Mouse (Mus musculus) MEL (cell line): ENCODE results near the gene Hist1h2be. TPM values are rescaled to one million over a fixed set of nuclear protein-coding genes. Genes with fewer than 3 reads are reported as not detected.

Experiments
- DNase-seq: peaks from one replicate; pipeline ENCODE4 v3.0.0; 2011; ENCODE audit warnings: low read depth, low spot score
- H3K27ac ChIP-seq: 2 replicates; pipeline ENCODE4 v1.5.1; 2012; ENCODE audit warnings: low read depth, mild to moderate bottlenecking, control low read depth, low read length, moderate library complexity; ENCODE audit not compliant: control insufficient read depth
- H3K27me3 ChIP-seq, 2 experiments: fragments of 150-350 bp in 1 of 2; sonication (generic) in 1 of 2; 2 replicates each; pipeline ENCODE4 v1.6.1; 2012; ENCODE audit warnings: low read length in 2 of 2, mild to moderate bottlenecking in 2 of 2, improper control_type of control experiment in 1 of 2, moderate library complexity in 1 of 2; ENCODE audit not compliant: insufficient read depth in 2 of 2, control insufficient read depth in 1 of 2
- H3K36me3 ChIP-seq, 2 experiments: 2 replicates each; pipeline ENCODE4 v1.6.1; 2012 to 2014; ENCODE audit warnings: low read length in 2 of 2, improper control_type of control experiment in 1 of 2, inconsistent platforms in 1 of 2, mild to moderate bottlenecking in 1 of 2; ENCODE audit not compliant: insufficient read depth in 2 of 2, control insufficient read depth in 1 of 2
- H3K4me1 ChIP-seq, 2 experiments: fragments of 150-350 bp in 1 of 2; sonication (generic) in 1 of 2; 2 replicates each; pipeline ENCODE4 v1.6.1; 2012; ENCODE audit warnings: low read length in 2 of 2, improper control_type of control experiment in 1 of 2, mild to moderate bottlenecking in 1 of 2; ENCODE audit not compliant: insufficient read depth in 2 of 2, control insufficient read depth in 1 of 2
- H3K4me3 ChIP-seq, 2 experiments: fragments of 150-350 bp in 1 of 2; sonication (generic) in 1 of 2; 2 replicates each; pipeline ENCODE4 v1.5.1; 2012; ENCODE audit warnings: low read depth in 2 of 2, low read length in 2 of 2, mild to moderate bottlenecking in 2 of 2, moderate library complexity in 2 of 2, control low read depth in 1 of 2, improper control_type of control experiment in 1 of 2; ENCODE audit not compliant: control insufficient read depth in 1 of 2, insufficient read depth in 1 of 2
- H3K79me2 ChIP-seq: 2 replicates; pipeline ENCODE4 v1.6.1; 2012; ENCODE audit warnings: mild to moderate bottlenecking, low read length, moderate library complexity; ENCODE audit not compliant: control insufficient read depth, poor library complexity, insufficient read depth
- H3K9ac ChIP-seq: 2 replicates; pipeline ENCODE4 v1.6.1; 2012; ENCODE audit warnings: low read depth, mild to moderate bottlenecking, control low read depth, low read length, moderate library complexity; ENCODE audit not compliant: control insufficient read depth, poor library complexity, severe bottlenecking
- H3K9me3 ChIP-seq: fragments of 150-350 bp; sonication (generic); replicated peaks from 2 replicates; pipeline ENCODE4 v1.6.1; 2012; ENCODE audit warnings: mild to moderate bottlenecking, low read length, improper control_type of control experiment, moderate library complexity; ENCODE audit not compliant: insufficient read depth
- CHD2 ChIP-seq: IDR thresholded peaks from 2 replicates; pipeline ENCODE4 v1.6.1; 2011; ENCODE audit warnings: low read length, improper control_type of control experiment
- MEF2A ChIP-seq: IDR thresholded peaks from 2 replicates; pipeline ENCODE4 v1.6.1; 2014; ENCODE audit warnings: low read depth, mild to moderate bottlenecking, inconsistent platforms, low read length, improper control_type of control experiment; ENCODE audit not compliant: poor library complexity, insufficient replicate concordance, severe bottlenecking; ENCODE audit errors: extremely low read depth
- POLR2A ChIP-seq, 2 experiments: IDR thresholded peaks; 2 replicates each; pipeline ENCODE4 v1.6.1; 2011 to 2012; ENCODE audit warnings: low read length in 2 of 2, mild to moderate bottlenecking in 2 of 2, control low read depth in 1 of 2, improper control_type of control experiment in 1 of 2, low read depth in 1 of 2, moderate library complexity in 1 of 2; ENCODE audit not compliant: control insufficient read depth in 1 of 2, insufficient read depth in 1 of 2, poor library complexity in 1 of 2
- POLR2AphosphoS5 ChIP-seq: IDR thresholded peaks from 2 replicates; pipeline ENCODE4 v1.6.1; 2012; ENCODE audit warnings: low read depth, borderline replicate concordance, mild to moderate bottlenecking, inconsistent platforms, low read length, moderate library complexity, mixed read lengths
- TAL1 ChIP-seq: IDR thresholded peaks from 2 replicates; pipeline ENCODE4 v1.6.1; 2012; ENCODE audit warnings: mild to moderate bottlenecking, inconsistent platforms, low read length, moderate library complexity, mixed read lengths
- TBP ChIP-seq: IDR thresholded peaks from 2 replicates; pipeline ENCODE4 v1.8.0; 2011; ENCODE audit warnings: low read depth, low read length, improper control_type of control experiment
- UBTF ChIP-seq: IDR thresholded peaks from 2 replicates; pipeline ENCODE4 v1.6.1; 2012; ENCODE audit warnings: low read depth, mild to moderate bottlenecking, inconsistent platforms, low read length, improper control_type of control experiment, moderate library complexity, borderline replicate concordance; ENCODE audit not compliant: insufficient read depth
- ZNF384 ChIP-seq: IDR thresholded peaks from 2 replicates; pipeline ENCODE4 v1.6.1; 2012; ENCODE audit warnings: low read depth, mild to moderate bottlenecking, inconsistent platforms, low read length, improper control_type of control experiment
- polyA plus RNA-seq, 2 experiments: library from polyadenylated mRNA; stranded (reverse) in 1 of 2; unstranded in 1 of 2; fragments of >175 nt in 1 of 2; fragments of >200 nt in 1 of 2; gene quantifications; 2 replicates each; pipeline versions ENCODE4 v1.2.1 to v1.2.4; 2012; ENCODE audit warnings: low replicate concordance in 2 of 2, low read depth in 1 of 2; ENCODE audit not compliant: insufficient read length in 2 of 2, insufficient read depth in 1 of 2, missing spikeins in 1 of 2
- total RNA-seq: library from RNA; depleted of rRNA; stranded (reverse); fragments of 300-350 nt; gene quantifications from 2 replicates; pipeline ENCODE4 v1.2.3, GENCODE M21; 2012

Hist1h2be gene
- total and polyA plus RNA-seq, 3 experiments, result 0.49 to 237 TPM; not detected in 1

GRCm38 (mm10) chr13:23582219-23583056, 38.5 kb downstream of the Hist1h2be start:
- Histone ChIP-seq H3K36me3 (peaks cover 0 to 45% of the 10 kb centered on the region in 2 experiments; a peak in 2 of 4 replicates), H3K27me3 (no peaks in the 10 kb centered on the region), H3K9ac (peak overlapping the region; percentile 80), H3K4me3 (peak overlapping the region in 1 of 2 experiments; percentile 21; a peak in 1 of 4 replicates), H3K79me2 (no peaks in the 10 kb centered on the region; the same call in 1 of the 2 replicates)
- TF ChIP-seq POLR2A (IDR thresholded peaks at IDR 0.05; ENCODE audit: control insufficient read depth in 1 of 2, insufficient read depth in 1 of 2, low read depth in 1 of 2, low read length in 2 of 2, poor library complexity in 1 of 2), result peak in 1 of 2 experiments; percentile 6; a peak in 1 of 4 replicates
- TF ChIP-seq MEF2A, result no peak
- TF ChIP-seq, all 39 proteins: peak for 1
- H3K9me3 ChIP-seq, result no peaks in the 10 kb centered on the region
- peak overlapping the region; percentile 83 for H3K27ac ChIP-seq
- peak; percentile 64 for DNase-seq
- H3K4me1 ChIP-seq, result peaks cover 0 to 10% of the 10 kb centered on the region in 2 experiments; a peak in 2 of 4 replicates

DNA sequence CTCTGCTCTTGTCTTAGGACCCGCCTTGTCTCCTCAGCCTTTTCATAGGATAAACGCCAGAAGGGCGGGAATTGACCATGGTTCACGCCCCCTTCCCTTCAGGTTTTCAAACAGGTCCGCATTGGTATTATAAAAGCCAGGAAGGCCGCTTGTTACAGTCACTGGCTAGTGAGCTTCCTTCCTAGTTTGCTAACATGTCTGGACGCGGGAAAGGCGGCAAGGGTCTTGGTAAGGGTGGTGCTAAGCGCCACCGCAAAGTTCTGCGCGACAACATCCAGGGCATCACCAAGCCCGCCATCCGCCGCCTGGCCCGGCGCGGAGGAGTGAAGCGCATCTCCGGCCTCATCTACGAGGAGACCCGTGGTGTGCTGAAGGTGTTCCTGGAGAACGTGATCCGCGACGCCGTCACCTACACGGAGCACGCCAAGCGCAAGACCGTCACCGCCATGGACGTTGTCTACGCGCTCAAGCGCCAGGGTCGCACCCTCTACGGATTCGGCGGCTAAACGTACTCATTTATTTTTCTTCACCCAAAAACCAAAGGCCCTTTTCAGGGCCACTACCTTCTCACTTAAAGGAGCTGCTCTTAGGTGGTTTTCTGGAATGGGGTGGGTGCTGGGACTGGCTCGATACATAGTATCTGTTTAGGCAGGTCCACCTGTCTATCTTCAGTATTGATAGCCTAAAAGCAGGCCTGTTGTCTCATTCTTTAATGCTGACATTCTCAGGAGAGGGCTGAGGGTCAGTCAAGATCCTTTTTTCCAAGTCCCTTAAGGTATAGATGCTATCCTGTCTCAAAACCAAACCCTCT, 39.3 kb downstream of the Hist1h2be start, which contains the start of gene Hist1h4d:
TSS of gene Hist1h4d (plus strand) at position 191 of the 811 bp plus-strand sequence.
- Histone ChIP-seq H3K4me3 (peak within 1 kb of the TSS in 1 of 2 experiments; percentile 21; a peak in 1 of 4 replicates), H3K27me3 (no peaks in the 10 kb centered on the region), H3K9me3 (no peaks in the 10 kb centered on the region), H3K27ac (peak within 1 kb of the TSS; percentile 84), H3K36me3 (peaks cover 0 to 47% of the 10 kb centered on the region in 2 experiments; a peak in 2 of 4 replicates), H3K4me1 (peaks cover 0 to 10% of the 10 kb centered on the region in 2 experiments; a peak in 2 of 4 replicates), H3K79me2 (peaks cover under 1% of the 10 kb centered on the region; the same call in 1 of the 2 replicates), H3K9ac (peak within 1 kb of the TSS; percentile 80)
- TF ChIP-seq POLR2A (IDR thresholded peaks at IDR 0.05; ENCODE audit: control insufficient read depth in 1 of 2, insufficient read depth in 1 of 2, low read depth in 1 of 2, low read length in 2 of 2, poor library complexity in 1 of 2) (peak; percentile 99 to 100), CHD2 (no peak), TAL1 (0 out of 2 replicates have a peak, but pooled peaks have one; percentile 4), POLR2AphosphoS5 (peak; percentile 99), ZNF384 (no peak), UBTF (peak; percentile 98), TBP (peak; percentile 99)
- peak; percentile 97 for DNase-seq
